Mouse (Mus musculus) stomach, embryonic 14.5 days (tissue): ENCODE data around the gene Fscn2. TPM values are rescaled to one million over a fixed set of nuclear protein-coding genes. Genes with fewer than 3 reads are reported as not detected.
A peak's percentile ranks its signal among the peaks of the same experiment; 100 is the strongest.

Experiments
- ATAC-seq: fragments of 200-750 bp; cut with Nextera tagmentation; 2 replicates; pipeline ENCODE4 v1.8.0; 2017; ENCODE audit warnings: low read depth, moderate TSS enrichment; ENCODE audit not compliant: insufficient number of reproducible peaks, insufficient read depth, low FRiP score
- H3K27ac ChIP-seq: fragments of 300-500 bp; sonication (generic); 2 replicates; pipeline ENCODE4 v1.5.1; 2014; ENCODE audit warnings: mild to moderate bottlenecking, low read length, moderate library complexity, mixed read lengths
- H3K27me3 ChIP-seq: fragments of 300-500 bp; sonication (generic); 2 replicates; pipeline ENCODE4 v1.6.1; 2014; ENCODE audit warnings: low read length, control low read depth, mixed read lengths; ENCODE audit not compliant: control insufficient read depth, insufficient read depth
- H3K36me3 ChIP-seq: fragments of 300-500 bp; sonication (generic); 2 replicates; pipeline ENCODE4 v1.6.1; 2014; ENCODE audit warnings: mild to moderate bottlenecking, control low read depth, low read length, moderate library complexity, mixed read lengths; ENCODE audit not compliant: control insufficient read depth, insufficient read depth
- H3K4me1 ChIP-seq: fragments of 300-500 bp; sonication (generic); 2 replicates; pipeline ENCODE4 v1.6.1; 2014; ENCODE audit warnings: low read length, control low read depth, mixed read lengths; ENCODE audit not compliant: control insufficient read depth, insufficient read depth
- H3K4me2 ChIP-seq: fragments of 300-500 bp; sonication (generic); replicated peaks from 2 replicates; pipeline ENCODE4 v1.6.1; 2014; ENCODE audit warnings: low read depth, low read length, control low read depth
- H3K4me3 ChIP-seq: fragments of 300-500 bp; sonication (generic); 2 replicates; pipeline ENCODE4 v1.5.1; 2014; ENCODE audit warnings: low read depth, low read length, control low read depth
- H3K9ac ChIP-seq: fragments of 300-500 bp; sonication (generic); replicated peaks from 2 replicates; pipeline ENCODE4 v1.6.1; 2014; ENCODE audit warnings: low read depth, mild to moderate bottlenecking, control low read depth, low read length, moderate library complexity, mixed read lengths
- H3K9me3 ChIP-seq: fragments of 300-500 bp; sonication (generic); 2 replicates; pipeline ENCODE4 v1.6.1; 2016; ENCODE audit warnings: low read depth, low read length, control low read depth; ENCODE audit not compliant: control insufficient read depth
- WGBS: fragments of 180-500 bp; shearing (Covaris S2); extraction: QIAGEN DNeasy Blood & Tissue Kit; methylation state at CpG from one replicate; pipeline ENCODE4 v1.1.7; 2014; 5-methylcytosine and 5-hydroxymethylcytosine counted together
- polyA plus RNA-seq: library from polyadenylated mRNA; unstranded; fragments of >200 nt; fragmentation: Nextera tagmentation; extraction: Ambion mirVana; gene quantifications from 2 replicates; pipeline ENCODE4 v1.2.1, GENCODE M21; 2014

Fscn2 gene
- polyA plus RNA-seq, 1 experiment from 2014 or later: 0.30 TPM

DNA sequence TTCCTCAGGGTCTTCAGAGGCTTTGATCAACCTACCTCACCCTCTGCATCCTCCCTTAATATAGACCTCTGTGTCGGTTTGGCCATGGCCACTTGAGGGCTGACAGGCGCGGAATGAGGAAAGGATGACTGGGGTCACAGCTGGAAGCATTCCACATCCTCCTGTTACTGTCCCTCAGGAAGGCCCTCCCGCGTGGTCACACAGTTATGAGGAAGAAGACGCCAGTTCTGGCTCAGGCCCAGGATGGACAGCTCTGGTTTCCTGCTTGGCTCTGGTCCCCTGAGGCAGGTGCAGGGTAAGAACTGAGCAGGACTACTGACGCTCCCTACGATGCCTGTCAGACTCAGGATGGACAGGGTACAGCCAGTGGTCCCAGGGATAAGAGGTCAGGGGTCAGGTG, 1.3 kb upstream of the Fscn2 start:
- Histone ChIP-seq H3K27me3 (no peaks in the 10 kb centered on the region), H3K9me3 (no peaks in the 10 kb centered on the region), H3K4me2 (no peak overlapping the region), H3K4me3 (no peak overlapping the region), H3K36me3 (no peaks in the 10 kb centered on the region), H3K4me1 (peaks cover 21% of the 10 kb centered on the region), H3K9ac (no peak overlapping the region), H3K27ac (no peak overlapping the region)
- ATAC-seq: no peak
- WGBS: 53% methylated on average over 8 of the region's 8 CpGs

DNA sequence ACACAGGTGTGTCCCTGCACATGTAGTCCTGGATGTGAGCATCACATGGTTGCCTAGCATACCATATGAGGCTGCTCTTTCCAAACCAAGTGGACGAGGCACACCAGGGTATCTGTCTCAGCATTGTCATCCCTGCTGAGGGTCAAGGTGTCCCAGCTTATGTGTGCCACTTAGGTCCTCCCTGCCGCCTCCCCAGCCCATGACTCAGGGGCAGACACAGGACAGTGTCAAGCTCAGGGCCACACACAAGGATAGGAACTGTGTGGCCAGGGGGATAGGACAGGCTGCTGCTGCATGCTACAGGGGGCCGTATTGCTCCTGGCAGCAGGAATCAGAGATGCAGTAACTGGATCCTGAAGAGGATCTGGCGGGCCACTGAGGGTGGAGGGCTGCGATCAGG, 579 bp upstream of the Fscn2 start:
- H3K4me1 ChIP-seq: peaks cover 21% of the 10 kb centered on the region
- H3K9ac ChIP-seq: no peak overlapping the region
- no peak overlapping the region for H3K4me3 ChIP-seq
- H3K27me3 ChIP-seq: no peaks in the 10 kb centered on the region
- no peak overlapping the region for H3K27ac ChIP-seq
- H3K9me3 ChIP-seq: no peaks in the 10 kb centered on the region
- no peaks in the 10 kb centered on the region for H3K36me3 ChIP-seq
- WGBS: 83% methylated on average over 5 of the region's 5 CpGs
- ATAC-seq: no peak
- H3K4me2 ChIP-seq: no peak overlapping the region

DNA sequence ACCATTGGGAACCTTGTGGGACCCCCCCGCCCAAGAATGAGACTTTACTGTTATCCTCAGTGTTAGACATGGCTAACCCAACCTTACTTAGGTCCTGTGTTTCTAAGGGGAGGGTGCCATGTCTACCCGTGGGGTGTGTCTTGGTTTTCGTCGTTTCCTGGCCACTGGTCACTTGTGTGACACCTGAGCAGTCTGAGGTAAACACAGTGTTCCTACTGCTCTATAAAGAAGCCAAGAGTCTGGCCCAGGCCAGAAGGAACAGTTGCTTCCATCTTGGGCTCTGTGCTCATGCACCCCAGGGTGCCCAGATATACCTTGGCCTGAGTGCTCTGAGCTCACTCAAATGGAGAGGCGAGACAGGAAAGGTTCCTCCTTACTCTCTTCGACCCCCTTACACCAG, 1.6 kb downstream of the Fscn2 start:
- no peak overlapping the region for H3K4me3 ChIP-seq
- H3K36me3 ChIP-seq: no peaks in the 10 kb centered on the region; the same call in 1 of the 2 replicates
- H3K4me2 ChIP-seq: no peak overlapping the region
- H3K9ac ChIP-seq: no peak overlapping the region
- H3K4me1 ChIP-seq: peaks cover 15% of the 10 kb centered on the region
- H3K27me3 ChIP-seq: no peaks in the 10 kb centered on the region
- no peaks in the 10 kb centered on the region for H3K9me3 ChIP-seq
- no peak overlapping the region for H3K27ac ChIP-seq
- WGBS: 85% methylated on average over 6 of the region's 6 CpGs
- ATAC-seq: no peak

DNA sequence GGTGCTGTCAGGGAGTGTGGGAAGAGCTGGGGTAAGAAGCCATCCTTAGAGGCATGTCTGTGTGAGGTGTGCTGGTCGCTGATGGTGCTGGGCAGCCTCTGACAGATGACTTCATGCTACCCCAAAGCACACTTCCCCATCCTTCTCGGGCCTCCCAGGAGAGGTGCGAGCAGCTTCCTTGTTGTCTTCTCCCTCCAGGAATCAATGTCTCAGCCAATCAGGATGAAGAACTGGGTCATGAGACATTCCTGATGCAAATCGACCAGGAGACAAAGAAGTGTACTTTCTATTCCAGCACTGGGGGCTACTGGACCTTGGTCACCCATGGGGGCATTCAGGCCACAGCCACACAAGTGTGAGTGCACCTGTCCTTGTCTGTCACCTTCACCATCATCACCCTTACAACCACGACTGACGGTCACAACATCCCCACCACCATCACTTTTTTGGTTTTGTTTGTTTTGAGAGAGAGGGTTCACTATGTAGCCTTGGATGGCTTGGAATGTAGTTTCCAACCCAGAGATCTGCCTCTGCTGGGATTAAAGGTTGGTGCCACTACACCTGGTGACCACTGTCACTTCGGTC, 5.2 kb downstream of the Fscn2 start:
- ATAC-seq: no peak

DNA sequence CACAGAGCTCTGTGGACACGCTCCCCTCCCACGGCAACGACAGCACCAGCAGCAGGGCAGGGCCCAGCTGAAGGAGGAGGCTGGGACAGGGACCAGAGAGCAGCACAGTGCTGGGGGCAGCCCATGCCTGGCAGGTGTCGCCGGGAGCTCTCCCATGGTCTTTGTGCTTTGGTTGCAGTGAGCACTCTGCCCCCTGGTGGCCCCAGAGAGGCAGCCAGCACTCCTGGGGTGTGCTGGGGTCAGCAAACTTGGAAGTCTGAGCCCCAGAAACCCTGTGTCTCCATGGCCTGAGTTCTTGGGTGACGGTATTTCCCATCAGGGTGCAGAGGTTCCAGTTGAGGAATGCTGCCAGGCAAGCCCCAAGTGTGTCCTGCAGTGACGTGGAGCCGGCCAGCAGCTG, 8.3 kb downstream of the Fscn2 start:
- H3K9me3 ChIP-seq: no peaks in the 10 kb centered on the region
- H3K4me2 ChIP-seq: no peak overlapping the region
- 32% methylated on average over 8 of the region's 8 CpGs for WGBS
- no peak overlapping the region for H3K4me3 ChIP-seq
- H3K27me3 ChIP-seq: no peaks in the 10 kb centered on the region
- H3K27ac ChIP-seq: peak overlapping the region; percentile 11; the same call in 1 of the 2 replicates
- H3K36me3 ChIP-seq: peaks cover 52% of the 10 kb centered on the region
- H3K4me1 ChIP-seq: peaks cover 2% of the 10 kb centered on the region; the same call in 1 of the 2 replicates
- H3K9ac ChIP-seq: no peak overlapping the region
- ATAC-seq: peak; percentile 74

More for the DNA sequence above, 5.2 kb downstream of the Fscn2 start:
- Histone ChIP-seq H3K27me3 (no peaks in the 10 kb centered on the region), H3K4me3 (no peak overlapping the region), H3K9me3 (no peaks in the 10 kb centered on the region), H3K36me3 (peaks cover 21% of the 10 kb centered on the region; the same call in 1 of the 2 replicates), H3K9ac (no peak overlapping the region), H3K4me1 (peaks cover 2% of the 10 kb centered on the region; the same call in 1 of the 2 replicates), H3K4me2 (no peak overlapping the region), H3K27ac (no peak overlapping the region)
- 24% methylated on average over 7 of the region's 7 CpGs for WGBS

DNA sequence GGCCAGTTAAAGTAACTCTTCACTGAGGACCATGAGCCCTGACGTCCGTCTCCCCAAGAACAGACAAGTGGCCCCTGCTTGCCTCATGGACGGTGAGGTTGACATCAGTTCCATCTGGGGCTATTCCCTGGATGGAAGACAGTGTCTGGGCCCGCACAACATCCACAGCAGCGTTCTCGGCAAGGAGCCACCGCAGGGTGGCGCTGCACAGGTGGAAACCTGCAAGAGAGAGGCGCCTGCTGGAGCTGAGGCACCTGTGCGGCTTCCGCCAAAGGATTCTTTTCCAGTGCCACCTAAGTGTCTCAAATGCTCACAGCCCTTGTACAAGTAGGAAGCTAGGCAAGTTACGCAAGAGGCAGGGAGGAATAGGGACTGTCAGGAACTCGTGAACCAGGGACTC, 11.7 kb downstream of the Fscn2 start:
- H3K9me3 ChIP-seq: no peaks in the 10 kb centered on the region
- no peak overlapping the region for H3K9ac ChIP-seq
- H3K27ac ChIP-seq: no peak overlapping the region
- WGBS: 64% methylated on average over 13 of the region's 13 CpGs
- no peak overlapping the region for H3K4me3 ChIP-seq
- H3K36me3 ChIP-seq: peaks cover 76% of the 10 kb centered on the region
- H3K4me1 ChIP-seq: peaks cover 6% of the 10 kb centered on the region; the same call in 1 of the 2 replicates
- no peak overlapping the region for H3K4me2 ChIP-seq
- H3K27me3 ChIP-seq: no peaks in the 10 kb centered on the region
- no peak for ATAC-seq

DNA sequence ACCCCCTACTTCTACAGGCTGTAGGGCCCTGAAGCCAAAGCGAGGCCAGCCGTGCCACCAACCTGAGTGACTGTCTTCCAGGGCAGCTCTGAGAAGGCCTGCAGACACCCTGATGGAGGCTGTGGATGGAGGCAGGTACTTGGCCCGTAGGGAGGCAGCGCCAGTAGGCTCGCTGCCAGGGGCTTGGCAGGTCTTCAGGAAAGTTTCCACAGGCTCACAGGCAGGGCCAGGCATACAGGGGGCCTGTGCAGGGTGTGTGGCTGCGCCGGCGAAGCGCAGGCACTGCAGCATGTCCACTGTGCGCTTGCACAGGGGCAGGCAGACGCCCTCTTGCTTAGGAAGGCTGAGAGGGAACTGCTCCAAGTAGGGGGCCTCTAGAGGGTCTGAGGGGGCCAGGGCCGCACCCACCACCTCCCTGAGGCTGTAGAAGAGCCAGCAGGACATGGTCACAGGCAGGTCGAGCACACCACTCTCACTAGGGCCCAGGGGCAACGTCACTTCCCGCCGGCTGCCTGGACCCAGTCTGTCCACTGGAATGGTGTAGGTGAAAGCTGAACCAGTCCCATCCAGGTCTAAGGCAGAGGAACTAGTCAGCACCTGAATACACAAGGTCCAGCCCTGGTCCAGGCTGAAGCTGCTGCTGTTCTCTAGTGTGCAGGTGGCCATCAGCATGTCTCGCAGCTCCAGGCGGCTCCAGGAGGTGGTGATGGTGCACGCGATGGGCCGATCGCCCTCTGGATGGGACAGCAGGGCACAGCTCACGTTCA, 12.7 kb downstream of the Fscn2 start:
- no peaks in the 10 kb centered on the region for H3K27me3 ChIP-seq
- H3K36me3 ChIP-seq: peaks cover 76% of the 10 kb centered on the region
- no peak overlapping the region for H3K9ac ChIP-seq
- peaks cover 8% of the 10 kb centered on the region for H3K4me1 ChIP-seq
- no peak for ATAC-seq
- no peak overlapping the region for H3K27ac ChIP-seq
- no peak overlapping the region for H3K4me3 ChIP-seq
- 91% methylated on average over 23 of the region's 23 CpGs for WGBS
- no peak overlapping the region for H3K4me2 ChIP-seq
- H3K9me3 ChIP-seq: no peaks in the 10 kb centered on the region

DNA sequence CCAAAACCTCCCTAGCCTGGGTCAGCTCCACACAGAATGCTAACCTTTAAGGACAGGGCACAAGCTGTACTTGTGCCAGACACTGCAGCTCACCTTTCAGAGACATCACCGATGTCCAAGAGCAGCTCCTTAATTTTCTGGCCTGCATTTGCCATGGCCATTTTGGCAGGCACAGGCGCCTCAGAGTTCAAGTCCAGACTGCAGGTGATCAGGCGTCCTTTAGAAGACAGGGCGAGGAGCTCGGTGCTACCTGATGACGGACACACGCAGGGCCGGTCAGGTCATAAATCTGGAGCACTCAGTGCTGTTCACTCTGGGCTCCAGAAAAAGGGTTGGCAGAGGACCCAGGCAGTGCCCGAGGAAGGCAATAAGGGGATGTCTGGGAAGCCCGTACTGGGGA, 14.0 kb downstream of the Fscn2 start:
- no peaks in the 10 kb centered on the region for H3K27me3 ChIP-seq
- H3K4me1 ChIP-seq: peaks cover 10% of the 10 kb centered on the region
- H3K9ac ChIP-seq: no peak overlapping the region
- no peak for ATAC-seq
- H3K9me3 ChIP-seq: no peaks in the 10 kb centered on the region
- WGBS: 93% methylated on average over 10 of the region's 10 CpGs
- no peak overlapping the region for H3K27ac ChIP-seq
- no peak overlapping the region for H3K4me3 ChIP-seq
- H3K4me2 ChIP-seq: no peak overlapping the region
- peaks cover 68% of the 10 kb centered on the region for H3K36me3 ChIP-seq
